Mouse (Mus musculus) telencephalon, adult 2 months (tissue): ENCODE results near the gene Dars.
"Not testable (repeated sequence)": the region's sequence is repeated elsewhere in the genome, so short reads cannot be mapped to it uniquely, and the experiment has no call there.

Experiments used
- DNase-seq: peaks from one replicate; pipeline ENCODE4 v3.0.0-alpha.2; 2011; ENCODE audit warnings: low read depth, low spot score

The Dars gene

DNA sequence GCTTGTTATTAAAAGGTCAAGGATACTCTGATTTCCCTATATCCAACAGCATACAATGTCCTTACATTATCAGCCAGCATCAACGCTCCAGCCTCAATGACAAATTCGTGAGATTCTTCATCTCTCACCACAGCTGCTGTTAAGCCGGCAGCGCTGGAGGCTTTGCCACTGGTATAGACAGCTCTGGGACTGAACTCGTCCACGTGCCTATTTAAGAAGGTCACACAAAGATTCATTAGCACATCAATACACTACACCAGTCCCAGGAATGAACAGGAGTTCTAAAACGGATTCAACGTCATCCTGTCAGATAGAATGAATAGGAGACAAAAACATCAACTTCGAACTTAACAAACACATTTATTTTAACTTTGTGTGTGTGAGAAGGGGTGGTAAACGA, 72.9 kb downstream of the Dars start:
- DNase-seq: no peak

DNA sequence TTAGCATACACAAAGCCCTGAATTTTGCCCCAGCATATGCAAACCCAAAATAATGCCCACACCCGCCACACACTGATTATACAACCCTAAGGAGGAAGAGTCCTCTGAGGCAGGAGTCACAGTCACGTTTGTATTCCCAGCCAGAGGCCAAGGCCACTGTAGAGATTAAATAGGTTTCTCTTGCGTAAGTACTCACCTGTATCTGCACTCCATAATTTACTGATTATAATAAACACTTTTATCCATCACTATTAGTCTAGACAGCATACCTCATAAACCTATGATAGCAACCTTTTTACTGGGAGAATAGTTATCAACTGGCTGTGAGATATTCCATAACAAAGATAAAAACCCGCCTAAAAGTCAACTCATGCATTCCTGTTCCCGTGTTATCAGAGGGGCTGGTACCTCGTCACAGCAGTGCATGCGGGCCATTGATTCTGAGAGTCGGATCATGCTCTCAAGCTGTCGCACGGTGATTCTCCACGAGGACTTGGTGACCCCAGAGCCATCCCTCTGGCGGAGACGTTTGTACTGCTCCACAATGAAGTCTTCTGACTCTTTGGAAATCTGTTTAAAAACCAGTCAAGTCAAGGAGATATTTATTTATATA, 79.4 kb downstream of the Dars start:
- DNase-seq: no peak

DNA sequence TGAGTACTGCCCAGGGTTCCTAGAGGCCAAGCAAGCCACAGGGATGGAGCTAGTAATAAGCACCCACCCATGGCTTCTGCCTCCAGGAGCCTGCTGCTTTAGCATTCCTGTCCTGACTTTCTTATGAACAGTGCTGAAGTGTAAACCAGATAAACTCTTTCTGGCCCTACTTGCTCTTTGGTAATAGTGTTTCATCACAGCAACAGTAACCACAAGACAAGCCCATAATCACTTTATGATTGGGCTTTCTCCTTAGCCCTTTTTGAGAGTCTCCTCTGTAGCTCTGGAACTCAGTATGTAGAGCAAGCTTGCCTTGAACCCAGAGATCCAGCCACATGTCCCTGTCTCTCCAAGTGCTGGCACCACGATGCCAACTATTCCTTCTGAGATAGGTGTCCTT, 86.9 kb downstream of the Dars start:
- DNase-seq: no peak

DNA sequence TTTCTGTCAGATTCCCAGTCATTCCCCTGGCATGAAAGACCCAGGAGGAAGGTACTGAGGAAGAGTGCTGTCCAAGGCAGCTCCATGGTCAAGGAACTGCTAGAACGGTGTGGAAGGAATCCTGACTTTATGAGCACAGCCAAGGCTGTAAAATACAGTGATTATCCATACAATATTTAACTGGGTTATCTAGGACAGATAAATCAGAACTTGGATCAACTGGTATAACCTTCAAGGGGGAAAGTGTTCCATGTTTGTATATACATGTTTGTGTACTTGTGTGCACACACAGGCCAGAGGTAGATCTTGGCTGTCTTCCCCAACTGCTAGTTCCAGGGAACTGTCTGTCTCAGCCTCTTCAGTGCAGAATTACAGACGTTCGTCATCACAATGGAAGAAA, 89.0 kb downstream of the Dars start, which contains the start of gene Lct:
Gene Lct, minus strand, starts transcription at position 101 of the 400 bp plus-strand sequence.
- DNase-seq: no peak

DNA sequence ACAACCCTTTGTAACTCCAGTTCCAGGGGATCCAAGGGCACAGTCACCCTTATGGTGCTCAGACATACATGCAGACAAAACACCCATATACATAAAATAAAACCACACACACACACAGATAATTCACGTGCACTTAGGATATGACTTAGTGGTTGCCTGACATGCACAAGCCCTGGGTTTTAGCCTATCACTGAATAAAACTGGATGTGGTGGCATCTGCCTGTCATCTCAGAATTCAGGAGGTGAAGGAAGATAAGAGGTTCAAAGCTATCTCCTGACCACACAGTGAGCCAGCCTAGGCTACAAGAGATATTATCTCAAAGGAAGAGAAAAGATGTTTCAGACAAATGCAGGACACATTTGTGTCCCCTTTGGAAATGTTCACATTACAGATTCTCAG, 90.0 kb downstream of the Dars start:
- no peak for DNase-seq

DNA sequence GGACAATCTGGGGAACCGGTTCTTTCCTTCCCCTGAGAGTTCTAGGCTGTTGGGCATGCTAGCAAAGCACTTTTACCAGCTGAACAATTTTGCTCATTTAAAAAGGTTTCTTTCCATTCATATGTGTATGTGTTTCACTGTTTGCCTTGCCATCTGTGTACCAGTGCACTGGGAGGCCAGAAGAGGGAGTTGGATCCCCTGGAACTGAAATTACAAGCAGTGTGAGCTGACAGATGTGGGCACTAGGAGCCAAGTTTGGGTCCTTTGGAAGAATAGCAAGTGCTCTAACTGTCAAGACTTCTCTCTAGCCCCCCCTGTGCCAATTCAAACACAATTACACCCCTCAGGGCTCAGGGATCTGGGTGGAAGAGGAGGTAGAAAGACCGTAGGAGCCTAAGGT, 92.4 kb downstream of the Dars start:
- DNase-seq: no peak

DNA sequence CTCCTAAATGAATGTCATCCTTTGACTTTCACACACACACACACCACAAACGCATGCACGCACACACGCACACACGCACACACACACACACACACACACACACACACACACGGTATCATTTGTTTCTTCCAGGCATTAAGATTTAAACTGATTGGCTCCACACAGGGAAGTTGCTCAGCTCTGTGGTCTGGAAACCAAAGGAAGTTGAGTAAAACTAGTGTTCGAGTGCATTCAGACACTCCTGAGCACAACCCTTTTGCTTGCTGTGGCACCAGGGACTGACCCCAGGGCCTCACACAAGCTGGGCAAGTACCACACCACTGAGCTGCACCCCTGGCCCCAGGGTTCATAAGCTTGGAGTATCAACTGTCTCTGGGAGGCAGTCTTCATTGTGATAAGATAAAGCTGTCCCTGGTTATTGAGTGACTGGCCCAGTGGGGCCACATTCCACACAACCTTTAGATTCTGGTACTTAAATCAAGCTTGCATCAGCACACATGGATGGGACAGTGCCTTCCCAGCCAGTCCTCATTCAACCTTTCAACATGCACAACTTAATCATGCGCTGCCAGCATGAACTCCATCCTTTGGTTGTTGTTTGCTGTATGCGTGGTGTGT, 94.0 kb downstream of the Dars start:
- DNase-seq: no peak

DNA sequence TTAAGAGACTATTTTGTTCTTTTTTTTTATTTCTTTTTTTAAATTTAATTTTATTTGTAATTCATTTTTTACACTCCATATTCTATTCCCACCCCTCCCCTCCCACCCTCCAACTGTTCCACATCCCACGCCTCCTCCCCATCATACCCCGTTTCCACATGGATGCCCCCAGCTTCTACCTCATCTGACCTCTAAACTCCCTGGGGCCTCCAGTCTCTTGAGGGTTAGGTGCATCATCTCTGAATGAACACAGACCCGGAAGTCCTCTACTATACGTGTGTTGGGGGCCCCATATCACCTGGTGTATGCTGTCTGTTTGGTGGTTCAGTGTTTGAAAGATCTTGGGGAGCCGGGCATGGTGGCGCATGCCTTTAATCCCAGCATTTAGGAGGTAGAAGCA, 97.9 kb downstream of the Dars start:
- not testable (repeated sequence) for DNase-seq

DNA sequence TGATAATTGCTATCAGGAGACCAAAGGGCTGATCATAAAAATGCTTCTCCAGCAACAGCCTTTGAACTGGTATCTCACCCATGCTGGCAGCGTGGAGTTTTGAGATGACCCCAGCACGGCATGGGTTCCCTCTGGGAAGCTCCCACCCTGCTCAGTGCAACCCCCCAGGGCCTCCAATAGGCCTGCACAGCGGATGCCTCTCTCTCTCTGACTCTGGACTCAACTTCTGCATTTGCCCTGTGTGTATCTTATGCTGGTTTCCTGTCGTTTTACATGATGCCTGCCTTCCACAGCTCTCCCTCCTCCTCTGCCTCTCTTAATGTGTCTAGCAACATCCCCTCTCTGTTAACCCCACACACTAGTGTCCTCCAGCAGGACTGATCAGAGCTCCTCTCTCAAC, 102.5 kb downstream of the Dars start:
- DNase-seq: no peak
